Mouse (Mus musculus): Measurements from ENCODE around the gene Gm44805. TPM values are rescaled to one million over a fixed set of nuclear protein-coding genes. Genes with fewer than 3 reads are reported as not detected.

Gm44805 gene
- polyA plus RNA-seq, 1 experiment from 2014 or later: not detected

DNA sequence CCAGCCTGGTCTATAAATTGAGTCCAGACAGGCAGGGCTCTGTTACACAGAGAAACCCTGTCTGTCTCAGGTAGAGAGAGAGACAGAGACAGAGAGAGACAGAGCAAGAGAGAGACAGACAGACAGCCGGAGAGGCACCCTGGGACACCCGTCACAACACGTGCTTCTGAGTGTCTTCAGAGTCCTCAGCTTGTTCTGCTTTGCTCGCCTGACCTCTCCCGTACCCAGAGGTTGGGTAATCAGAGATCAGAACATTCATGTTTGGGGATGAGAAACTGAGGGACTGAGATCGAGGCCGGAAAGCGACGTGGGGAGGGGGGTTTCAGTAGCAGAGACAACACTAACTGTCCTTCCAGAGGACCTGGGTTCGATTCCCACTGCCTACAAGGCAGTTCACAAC, 5.4 kb downstream of the Gm44805 start:
- ATAC-seq (no peak), DNase-seq (ENCODE audit: low spot score) (no peak)
- Histone ChIP-seq H3K27me3 (replicated peaks; ENCODE audit: control insufficient read depth, insufficient read depth, low read length) (no peaks in the 10 kb centered on the region), H3K9me3 (replicated peaks; ENCODE audit: control insufficient read depth, low read length) (no peaks in the 10 kb centered on the region), H3K36me3 (ENCODE audit: control insufficient read depth, insufficient read depth, low read length) (no peaks in the 10 kb centered on the region), H3K4me2 (ENCODE audit: low read length) (no peak overlapping the region), H3K4me1 (ENCODE audit: control insufficient read depth, insufficient read depth, low read length) (no peaks in the 10 kb centered on the region), H3K4me3 (ENCODE audit: low read depth, low read length) (no peak overlapping the region), H3K27ac (ENCODE audit: low read depth, low read length) (no peak overlapping the region), H3K9ac (ENCODE audit: low read length) (no peak overlapping the region)
- 89% methylated on average over 10 of the region's 10 CpGs for WGBS

DNA sequence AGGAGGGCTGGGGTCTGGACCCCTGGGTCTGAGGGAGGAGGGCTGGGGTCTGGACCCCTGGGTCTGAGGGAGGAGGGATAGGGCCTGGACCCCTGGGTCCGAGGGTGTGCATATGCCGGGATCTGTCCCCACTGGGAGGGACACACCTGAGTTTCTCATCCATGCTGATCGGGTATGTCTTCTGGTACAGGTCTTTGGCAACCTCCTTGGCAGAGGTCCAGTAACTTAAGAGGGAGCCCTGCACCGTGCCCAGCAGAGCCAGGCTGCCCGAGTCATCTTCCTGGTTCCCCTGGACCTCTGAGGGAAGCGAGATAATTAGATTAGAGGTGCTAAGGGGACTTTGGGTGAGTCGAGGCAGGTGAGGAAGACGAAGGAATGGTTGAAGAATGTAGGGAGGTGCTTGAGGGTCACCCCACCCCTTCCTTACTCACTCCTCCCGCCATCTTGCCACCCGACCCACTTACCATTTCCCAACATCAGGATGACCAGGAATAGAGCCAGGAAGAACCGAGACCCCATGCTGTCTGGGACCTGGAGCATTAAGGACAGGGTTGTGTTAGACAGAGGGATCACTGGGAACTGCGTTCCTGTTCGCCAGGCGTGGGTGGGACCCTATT, 8.0 kb downstream of the Gm44805 start:
- Histone ChIP-seq H3K4me1 (ENCODE audit: control insufficient read depth, insufficient read depth, low read length) (no peaks in the 10 kb centered on the region), H3K36me3 (ENCODE audit: control insufficient read depth, insufficient read depth, low read length) (no peaks in the 10 kb centered on the region), H3K9me3 (replicated peaks; ENCODE audit: control insufficient read depth, low read length) (no peaks in the 10 kb centered on the region), H3K4me3 (ENCODE audit: low read depth, low read length) (no peak overlapping the region), H3K27ac (ENCODE audit: low read depth, low read length) (no peak overlapping the region), H3K9ac (ENCODE audit: low read length) (no peak overlapping the region), H3K27me3 (replicated peaks; ENCODE audit: control insufficient read depth, insufficient read depth, low read length) (no peaks in the 10 kb centered on the region), H3K4me2 (ENCODE audit: low read length) (no peak overlapping the region)
- ATAC-seq: no peak
- DNase-seq (ENCODE audit: low spot score): no peak
- WGBS: 71% methylated on average over 14 of the region's 14 CpGs

DNA sequence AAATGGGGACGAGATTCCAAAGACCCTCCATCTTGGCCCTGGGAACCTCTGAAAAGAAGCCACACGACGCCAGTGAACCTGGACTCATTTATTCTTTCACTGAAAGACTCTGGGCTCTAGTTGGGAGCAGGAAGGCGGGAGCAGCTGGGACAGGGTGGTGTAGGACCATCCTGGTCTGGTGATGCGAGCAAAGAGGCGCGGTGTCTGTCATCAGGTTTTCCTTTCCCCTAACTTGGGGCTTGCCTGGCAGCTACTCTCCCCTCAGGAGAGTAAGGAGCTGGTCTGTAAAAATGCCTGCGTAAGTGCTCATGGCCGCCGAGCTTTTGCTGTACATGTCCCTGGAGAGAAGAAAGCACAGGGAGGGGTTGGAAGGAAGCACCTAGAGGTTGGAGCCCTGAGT, 9.7 kb downstream of the Gm44805 start:
- Histone ChIP-seq H3K4me3 (ENCODE audit: low read depth, low read length) (no peak overlapping the region), H3K4me1 (ENCODE audit: control insufficient read depth, insufficient read depth, low read length) (no peaks in the 10 kb centered on the region), H3K9ac (ENCODE audit: low read length) (no peak overlapping the region), H3K9me3 (replicated peaks; ENCODE audit: control insufficient read depth, low read length) (no peaks in the 10 kb centered on the region), H3K36me3 (ENCODE audit: control insufficient read depth, insufficient read depth, low read length) (no peaks in the 10 kb centered on the region), H3K27ac (ENCODE audit: low read depth, low read length) (no peak overlapping the region), H3K4me2 (ENCODE audit: low read length) (no peak overlapping the region), H3K27me3 (replicated peaks; ENCODE audit: control insufficient read depth, insufficient read depth, low read length) (no peaks in the 10 kb centered on the region)
- WGBS: 69% methylated on average over 10 of the region's 10 CpGs
- ATAC-seq: no peak
- no peak for DNase-seq (ENCODE audit: low spot score)

DNA sequence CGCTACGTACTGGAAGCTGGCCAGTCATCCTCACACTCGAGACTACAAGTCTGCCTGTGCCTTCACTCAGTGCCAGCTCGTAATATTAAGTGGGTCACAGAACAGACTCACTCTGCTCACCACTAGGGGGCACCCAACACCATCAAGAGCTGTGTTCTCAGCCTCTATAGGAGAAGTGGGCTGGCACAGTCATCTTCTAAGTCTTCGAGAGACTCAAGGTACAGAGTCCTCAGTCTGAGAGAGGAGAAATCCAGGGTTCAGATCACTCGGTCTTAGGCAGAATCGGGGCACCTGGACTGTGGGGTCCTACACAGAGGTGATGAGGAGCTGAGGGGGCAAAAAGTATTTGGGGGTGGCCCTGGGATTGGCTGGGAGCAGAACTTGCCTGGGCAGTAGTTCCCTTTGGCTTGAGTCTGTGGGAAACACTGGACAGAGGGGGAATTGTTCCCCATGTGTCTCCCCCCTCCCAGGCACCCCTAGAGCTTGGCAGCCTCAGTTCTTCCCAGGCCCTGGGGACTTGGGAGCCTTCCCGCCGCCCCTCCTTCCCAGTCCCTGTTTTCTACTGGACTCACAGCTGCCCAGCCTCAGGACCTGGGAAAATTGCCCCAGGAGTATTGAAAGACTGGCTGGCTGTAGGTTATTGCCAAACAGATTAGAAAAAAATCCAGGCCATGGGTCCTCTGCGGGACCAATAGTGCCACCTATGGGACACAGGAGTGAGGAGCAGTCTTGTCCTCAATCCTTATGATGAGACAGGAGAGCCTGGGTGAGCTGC, 12.1 kb downstream of the Gm44805 start:
- Histone ChIP-seq H3K9ac (ENCODE audit: low read length) (no peak overlapping the region), H3K4me1 (ENCODE audit: control insufficient read depth, insufficient read depth, low read length) (peaks cover 4% of the 10 kb centered on the region), H3K27ac (ENCODE audit: low read depth, low read length) (0 out of 2 replicates have a peak overlapping the region, but pooled peaks have one; percentile 35), H3K4me3 (ENCODE audit: low read depth, low read length) (no peak overlapping the region), H3K36me3 (ENCODE audit: control insufficient read depth, insufficient read depth, low read length) (no peaks in the 10 kb centered on the region), H3K4me2 (ENCODE audit: low read length) (no peak overlapping the region), H3K9me3 (replicated peaks; ENCODE audit: control insufficient read depth, low read length) (no peaks in the 10 kb centered on the region), H3K27me3 (replicated peaks; ENCODE audit: control insufficient read depth, insufficient read depth, low read length) (no peaks in the 10 kb centered on the region)
- ATAC-seq: peak; percentile 70
- peak; percentile 96 for DNase-seq (ENCODE audit: low spot score)
- WGBS: 8% methylated on average over 10 of the region's 10 CpGs

DNA sequence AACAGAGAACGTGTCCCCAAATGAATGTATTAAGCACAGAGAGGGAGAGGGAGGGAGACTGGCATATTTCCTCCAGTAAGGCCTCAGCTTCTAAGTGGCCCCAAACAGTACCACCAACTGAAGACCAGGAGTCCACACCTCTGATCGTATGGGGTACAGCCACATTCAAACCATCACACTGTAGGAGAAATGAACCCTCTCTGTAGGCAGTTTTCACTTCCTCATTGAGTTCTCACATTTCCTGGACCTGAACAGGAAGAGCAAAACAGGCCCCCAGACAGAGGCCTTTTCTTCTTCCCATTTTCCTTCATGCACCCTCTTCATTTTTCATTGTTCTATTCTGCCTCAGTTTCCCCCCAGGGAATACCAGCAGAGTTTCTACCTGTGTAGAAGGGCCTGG, 13.8 kb downstream of the Gm44805 start:
- Histone ChIP-seq H3K36me3 (ENCODE audit: control insufficient read depth, insufficient read depth, low read length) (0 out of 2 replicates have a peak, but pooled peaks cover 3% of the 10 kb centered on the region), H3K9me3 (replicated peaks; ENCODE audit: control insufficient read depth, low read length) (no peaks in the 10 kb centered on the region), H3K4me3 (ENCODE audit: low read depth, low read length) (no peak overlapping the region), H3K9ac (ENCODE audit: low read length) (no peak overlapping the region), H3K4me2 (ENCODE audit: low read length) (no peak overlapping the region), H3K27ac (ENCODE audit: low read depth, low read length) (no peak overlapping the region), H3K4me1 (ENCODE audit: control insufficient read depth, insufficient read depth, low read length) (peaks cover 12% of the 10 kb centered on the region), H3K27me3 (replicated peaks; ENCODE audit: control insufficient read depth, insufficient read depth, low read length) (no peaks in the 10 kb centered on the region)
- DNase-seq (ENCODE audit: low spot score) (no peak), ATAC-seq (no peak)
- 75% methylated on average over 2 of the region's 2 CpGs for WGBS

DNA sequence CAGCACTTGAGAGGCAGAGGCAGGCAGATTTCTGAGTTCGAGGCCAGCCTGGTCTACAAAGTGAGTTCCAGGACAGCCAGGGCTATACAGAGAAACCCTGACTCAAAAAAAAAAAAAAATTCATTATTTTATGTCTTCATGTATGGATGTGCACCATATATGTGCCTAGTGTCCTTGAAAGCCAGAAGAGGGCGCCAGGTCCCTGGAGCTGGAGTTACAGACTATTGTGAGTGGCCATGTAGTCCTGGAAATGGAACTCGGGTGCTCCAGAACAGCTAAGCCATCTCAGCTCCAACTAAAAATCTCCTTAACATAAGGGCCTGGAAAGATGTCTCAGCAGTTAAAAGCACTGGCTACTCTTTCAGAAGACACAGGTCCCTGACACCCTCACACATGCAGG, 14.5 kb downstream of the Gm44805 start:
- H3K4me1 ChIP-seq (ENCODE audit: control insufficient read depth, insufficient read depth, low read length): peaks cover 12% of the 10 kb centered on the region
- H3K27me3 ChIP-seq (replicated peaks; ENCODE audit: control insufficient read depth, insufficient read depth, low read length): no peaks in the 10 kb centered on the region
- H3K9ac ChIP-seq (ENCODE audit: low read length): no peak overlapping the region
- no peaks in the 10 kb centered on the region for H3K9me3 ChIP-seq (replicated peaks; ENCODE audit: control insufficient read depth, low read length)
- DNase-seq (ENCODE audit: low spot score): no peak
- H3K4me3 ChIP-seq (ENCODE audit: low read depth, low read length): no peak overlapping the region
- WGBS: 70% methylated on average over 3 of the region's 3 CpGs
- no peak overlapping the region for H3K4me2 ChIP-seq (ENCODE audit: low read length)
- H3K36me3 ChIP-seq (ENCODE audit: control insufficient read depth, insufficient read depth, low read length): 0 out of 2 replicates have a peak, but pooled peaks cover 8% of the 10 kb centered on the region
- no peak for ATAC-seq
- no peak overlapping the region for H3K27ac ChIP-seq (ENCODE audit: low read depth, low read length)

DNA sequence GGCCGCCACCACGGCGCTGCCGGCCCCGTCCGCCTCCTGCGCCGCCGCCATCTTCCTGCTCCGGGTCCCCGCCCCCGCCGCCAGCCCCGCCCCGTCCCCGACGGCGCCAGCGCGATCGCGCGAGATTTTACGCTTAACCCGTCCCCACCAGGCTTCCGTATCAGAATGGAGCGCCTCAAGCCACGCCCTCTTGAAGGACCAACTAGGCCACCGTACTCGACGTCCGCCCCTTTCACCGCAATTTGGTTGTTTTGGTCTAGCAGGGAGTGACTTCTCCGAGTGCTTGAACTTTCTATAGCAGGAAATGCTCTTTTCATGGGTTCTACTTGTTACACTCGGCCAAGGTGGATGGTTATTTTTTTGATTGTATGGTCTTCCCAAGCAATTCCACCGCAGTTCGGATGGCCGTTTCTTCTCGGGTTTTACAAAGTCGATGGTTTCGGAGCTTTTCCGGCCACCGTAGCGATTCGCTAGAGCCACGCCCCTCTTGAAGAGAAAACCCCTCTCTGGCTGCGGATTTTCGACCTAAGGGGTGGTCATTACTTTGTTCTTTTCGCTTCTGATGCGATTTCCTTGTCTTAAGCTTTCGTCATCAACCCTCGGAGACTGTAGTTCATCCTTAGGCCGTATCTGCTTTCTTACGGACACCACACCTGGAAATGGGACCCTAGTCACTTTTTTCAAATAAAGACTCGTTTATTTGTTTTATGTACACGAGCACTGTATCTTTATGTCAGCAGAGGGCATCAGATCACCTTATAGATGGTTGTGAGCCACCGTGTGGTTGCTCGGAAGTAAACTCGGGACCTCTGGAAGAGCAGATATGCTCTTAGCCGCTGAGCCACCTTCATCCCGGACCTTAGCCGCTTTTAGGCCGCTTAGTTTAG, 16.0 kb downstream of the Gm44805 start, which contains the start of gene Clptm1:
Gene Clptm1 (minus strand): TSS at position 79 of the 887 bp plus-strand sequence.
- Histone ChIP-seq H3K4me3 (ENCODE audit: low read depth, low read length) (peak within 1 kb of the TSS; percentile 100), H3K9ac (ENCODE audit: low read length) (peak within 1 kb of the TSS; percentile 98), H3K4me1 (ENCODE audit: control insufficient read depth, insufficient read depth, low read length) (peaks cover 12% of the 10 kb centered on the region), H3K4me2 (ENCODE audit: low read length) (peak within 1 kb of the TSS; percentile 92), H3K36me3 (ENCODE audit: control insufficient read depth, insufficient read depth, low read length) (peaks cover 15% of the 10 kb centered on the region), H3K27ac (ENCODE audit: low read depth, low read length) (peak within 1 kb of the TSS; percentile 84), H3K27me3 (replicated peaks; ENCODE audit: control insufficient read depth, insufficient read depth, low read length) (no peaks in the 10 kb centered on the region), H3K9me3 (replicated peaks; ENCODE audit: control insufficient read depth, low read length) (no peaks in the 10 kb centered on the region)
- DNase-seq (ENCODE audit: low spot score) (peak; percentile 99), ATAC-seq (peak; percentile 90)
- under 1% methylated on average over 62 of the region's 63 CpGs for WGBS

DNA sequence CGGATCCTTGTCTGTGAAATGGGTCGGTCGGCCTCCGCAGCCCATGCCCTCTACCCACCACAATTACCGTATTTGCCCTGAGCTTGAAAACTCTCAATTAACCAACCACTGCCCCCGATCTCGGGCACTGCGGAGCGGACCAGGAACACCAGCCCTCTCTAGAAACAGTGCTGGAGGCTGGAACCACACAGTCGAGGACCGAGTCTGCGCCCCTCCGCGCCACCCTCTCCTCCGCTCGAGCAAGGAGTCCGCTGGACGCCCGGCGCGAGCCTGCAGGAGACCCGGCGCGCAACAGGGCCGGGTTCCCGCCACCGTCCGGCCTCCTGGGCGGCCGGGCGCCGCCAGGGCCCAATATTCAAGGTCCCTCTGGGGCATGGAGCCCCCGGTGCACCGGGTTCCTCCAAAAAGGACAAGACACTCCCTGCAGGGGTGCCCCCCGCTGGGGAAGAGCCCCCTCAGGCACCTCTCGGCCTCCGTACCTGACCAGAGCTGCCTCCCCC, 16.7 kb downstream of the Gm44805 start:
- peak overlapping the region; percentile 92 for H3K4me2 ChIP-seq (ENCODE audit: low read length)
- H3K4me1 ChIP-seq (ENCODE audit: control insufficient read depth, insufficient read depth, low read length): peaks cover 12% of the 10 kb centered on the region
- ATAC-seq (peak; percentile 52; the same call in 1 of the 2 replicates), DNase-seq (ENCODE audit: low spot score) (no peak)
- H3K27me3 ChIP-seq (replicated peaks; ENCODE audit: control insufficient read depth, insufficient read depth, low read length): no peaks in the 10 kb centered on the region
- H3K4me3 ChIP-seq (ENCODE audit: low read depth, low read length): peak overlapping the region; percentile 100
- no peaks in the 10 kb centered on the region for H3K9me3 ChIP-seq (replicated peaks; ENCODE audit: control insufficient read depth, low read length)
- peak overlapping the region; percentile 98 for H3K9ac ChIP-seq (ENCODE audit: low read length)
- WGBS: under 1% methylated on average over 37 of the region's 37 CpGs
- peaks cover 22% of the 10 kb centered on the region for H3K36me3 ChIP-seq (ENCODE audit: control insufficient read depth, insufficient read depth, low read length)
- H3K27ac ChIP-seq (ENCODE audit: low read depth, low read length): peak overlapping the region; percentile 58; the same call in 1 of the 2 replicates

Measured in forebrain, embryonic 14.5 days (tissue).